Mouse (Mus musculus) liver, postnatal 0 days (tissue): ENCODE data around the gene Alad.

Source experiments
- CTCF ChIP-seq: sonication (generic); IDR thresholded peaks from 2 replicates; pipeline ENCODE4 v1.5.1; 2016; ENCODE audit warnings: antibody characterized with exemption, low read depth
- EP300 ChIP-seq: IDR thresholded peaks from 2 replicates; pipeline ENCODE4 v1.6.1; 2016; ENCODE audit warnings: antibody characterized with exemption, low read depth, mild to moderate bottlenecking

GRCm38 (mm10) chr4:62509946-62510345, 9.8 kb downstream of the Alad start:
- TF ChIP-seq CTCF (no peak), EP300 (no peak)
